Mouse (Mus musculus): ENCODE measurements around the gene Nubp1. TPM values are rescaled to one million over a fixed set of nuclear protein-coding genes. Genes with fewer than 3 reads are reported as not detected.

Gene Nubp1
- 92.0 and 94.8 TPM in 2 replicates for polyA plus RNA-seq (2016; fragmentation: Nextera tagmentation; extraction: Ambion mirVana)

- H3K4me1 ChIP-seq = peaks cover 15% of the 10 kb centered on the region
- peak within 1 kb of the TSS; percentile 97 for H3K27ac ChIP-seq
- no peaks in the 10 kb centered on the region for H3K9me3 ChIP-seq (replicated peaks)
- H3K27me3 ChIP-seq (ENCODE audit: low read depth, poor library complexity, severe bottlenecking) = 0 out of 2 replicates have a peak, but pooled peaks cover 4% of the 10 kb centered on the region
- H3K4me3 ChIP-seq = peak within 1 kb of the TSS; percentile 81
- DNase-seq (ENCODE audit: low spot score) = peak; percentile 98
- 3% methylated on average over 56 of the region's 56 CpGs for WGBS
- H3K36me3 ChIP-seq = peaks cover 40% of the 10 kb centered on the region
Measured at GRCm38 (mm10) chr16:10411764-10412746, at the start of gene Nubp1. Gene Nubp1, plus strand, starts transcription at chr16:10411948.

GRCm38 (mm10) chr16:10363061-10363460 lies 48.7 kb upstream of the Nubp1 start:
- Histone ChIP-seq H3K9me3 (replicated peaks) (no peaks in the 10 kb centered on the region), H3K4me3 (no peak overlapping the region), H3K4me1 (peaks cover 19% of the 10 kb centered on the region), H3K36me3 (no peaks in the 10 kb centered on the region), H3K27ac (no peak overlapping the region), H3K27me3 (ENCODE audit: low read depth, poor library complexity, severe bottlenecking) (peaks cover 5% of the 10 kb centered on the region; the same call in 1 of the 2 replicates)
- 78% methylated on average over 1 of the region's 1 CpGs for WGBS
- no peak for DNase-seq (ENCODE audit: low spot score)

GRCm38 (mm10) chr16:10365796-10366195 lies 46.0 kb upstream of the Nubp1 start:
- H3K36me3 ChIP-seq = no peaks in the 10 kb centered on the region
- H3K4me3 ChIP-seq = no peak overlapping the region
- no peak for DNase-seq (ENCODE audit: low spot score)
- H3K4me1 ChIP-seq = peaks cover 37% of the 10 kb centered on the region
- peak overlapping the region; percentile 78 for H3K27ac ChIP-seq
- no peaks in the 10 kb centered on the region for H3K27me3 ChIP-seq (ENCODE audit: low read depth, poor library complexity, severe bottlenecking)
- 85% methylated on average over 4 of the region's 4 CpGs for WGBS
- H3K9me3 ChIP-seq (replicated peaks) = no peaks in the 10 kb centered on the region

GRCm38 (mm10) chr16:10366240-10367217 lies 45.2 kb upstream of the Nubp1 start:
- no peaks in the 10 kb centered on the region for H3K27me3 ChIP-seq (ENCODE audit: low read depth, poor library complexity, severe bottlenecking)
- H3K36me3 ChIP-seq = no peaks in the 10 kb centered on the region
- H3K4me1 ChIP-seq = peaks cover 41% of the 10 kb centered on the region
- WGBS = 71% methylated on average over 14 of the region's 14 CpGs
- peak; percentile 54 for DNase-seq (ENCODE audit: low spot score)
- H3K9me3 ChIP-seq (replicated peaks) = no peaks in the 10 kb centered on the region
- H3K27ac ChIP-seq = peak overlapping the region; percentile 78
- no peak overlapping the region for H3K4me3 ChIP-seq

GRCm38 (mm10) chr16:10369468-10369934 lies 42.2 kb upstream of the Nubp1 start:
- peaks cover 46% of the 10 kb centered on the region for H3K4me1 ChIP-seq
- H3K9me3 ChIP-seq (replicated peaks) = no peaks in the 10 kb centered on the region
- 61% methylated on average over 3 of the region's 3 CpGs for WGBS
- DNase-seq (ENCODE audit: low spot score) = peak; percentile 51
- H3K27me3 ChIP-seq (ENCODE audit: low read depth, poor library complexity, severe bottlenecking) = no peaks in the 10 kb centered on the region
- H3K36me3 ChIP-seq = no peaks in the 10 kb centered on the region
- no peak overlapping the region for H3K4me3 ChIP-seq
- H3K27ac ChIP-seq = peak overlapping the region; percentile 69

GRCm38 (mm10) chr16:10369996-10370395 lies 41.8 kb upstream of the Nubp1 start:
- H3K27ac ChIP-seq = peak overlapping the region; percentile 69
- no peak for DNase-seq (ENCODE audit: low spot score)

GRCm38 (mm10) chr16:10372372-10372771 lies 39.4 kb upstream of the Nubp1 start:
- H3K4me3 ChIP-seq = no peak overlapping the region
- no peaks in the 10 kb centered on the region for H3K9me3 ChIP-seq (replicated peaks)
- no peaks in the 10 kb centered on the region for H3K27me3 ChIP-seq (ENCODE audit: low read depth, poor library complexity, severe bottlenecking)
- WGBS = 76% methylated on average over 4 of the region's 4 CpGs
- no peak overlapping the region for H3K27ac ChIP-seq
- DNase-seq (ENCODE audit: low spot score) = no peak
- H3K4me1 ChIP-seq = peaks cover 35% of the 10 kb centered on the region
- H3K36me3 ChIP-seq = no peaks in the 10 kb centered on the region

More at GRCm38 (mm10) chr16:10369996-10370395, 41.8 kb upstream of the Nubp1 start:
- WGBS = 85% methylated on average over 1 of the region's 1 CpGs
- Histone ChIP-seq H3K36me3 (no peaks in the 10 kb centered on the region), H3K9me3 (replicated peaks) (no peaks in the 10 kb centered on the region), H3K4me1 (peaks cover 49% of the 10 kb centered on the region), H3K27me3 (ENCODE audit: low read depth, poor library complexity, severe bottlenecking) (no peaks in the 10 kb centered on the region), H3K4me3 (no peak overlapping the region)

- Histone ChIP-seq H3K27ac (peak overlapping the region; percentile 54), H3K36me3 (no peaks in the 10 kb centered on the region), H3K27me3 (ENCODE audit: low read depth, poor library complexity, severe bottlenecking) (0 out of 2 replicates have a peak, but pooled peaks cover 4% of the 10 kb centered on the region), H3K4me1 (peaks cover 30% of the 10 kb centered on the region), H3K9me3 (replicated peaks) (no peaks in the 10 kb centered on the region), H3K4me3 (peak overlapping the region; percentile 36)
- DNase-seq (ENCODE audit: low spot score) = peak; percentile 67
- WGBS = 28% methylated on average over 13 of the region's 13 CpGs
Measured at GRCm38 (mm10) chr16:10374254-10375011, 37.3 kb upstream of the Nubp1 start.

- no peak overlapping the region for H3K4me3 ChIP-seq
- peaks cover 12% of the 10 kb centered on the region for H3K4me1 ChIP-seq
- H3K27me3 ChIP-seq (ENCODE audit: low read depth, poor library complexity, severe bottlenecking) = 0 out of 2 replicates have a peak, but pooled peaks cover 4% of the 10 kb centered on the region
- no peaks in the 10 kb centered on the region for H3K36me3 ChIP-seq
- WGBS = 16% methylated on average over 1 of the region's 1 CpGs
- no peak for DNase-seq (ENCODE audit: low spot score)
- H3K9me3 ChIP-seq (replicated peaks) = no peaks in the 10 kb centered on the region
- H3K27ac ChIP-seq = no peak overlapping the region
Measured at GRCm38 (mm10) chr16:10377286-10377685, 34.5 kb upstream of the Nubp1 start.

- H3K27ac ChIP-seq = no peak overlapping the region
- DNase-seq (ENCODE audit: low spot score) = no peak
- no peaks in the 10 kb centered on the region for H3K9me3 ChIP-seq (replicated peaks)
- peaks cover 11% of the 10 kb centered on the region for H3K4me1 ChIP-seq
- H3K27me3 ChIP-seq (ENCODE audit: low read depth, poor library complexity, severe bottlenecking) = 0 out of 2 replicates have a peak, but pooled peaks cover 4% of the 10 kb centered on the region
- WGBS = 69% methylated on average over 2 of the region's 2 CpGs
- H3K4me3 ChIP-seq = no peak overlapping the region
- no peaks in the 10 kb centered on the region for H3K36me3 ChIP-seq
Measured at GRCm38 (mm10) chr16:10379531-10379930, 32.2 kb upstream of the Nubp1 start.

GRCm38 (mm10) chr16:10384060-10384497 lies 27.7 kb upstream of the Nubp1 start:
- H3K36me3 ChIP-seq = no peaks in the 10 kb centered on the region
- peak overlapping the region; percentile 53; the same call in 1 of the 2 replicates for H3K27ac ChIP-seq
- no peaks in the 10 kb centered on the region for H3K9me3 ChIP-seq (replicated peaks)
- H3K4me1 ChIP-seq = peaks cover 4% of the 10 kb centered on the region
- H3K27me3 ChIP-seq (ENCODE audit: low read depth, poor library complexity, severe bottlenecking) = no peaks in the 10 kb centered on the region
- WGBS = 28% methylated on average over 8 of the region's 8 CpGs
- DNase-seq (ENCODE audit: low spot score) = no peak
- H3K4me3 ChIP-seq = peak overlapping the region; percentile 35

GRCm38 (mm10) chr16:10384544-10384943 lies 27.2 kb upstream of the Nubp1 start:
- Histone ChIP-seq H3K27me3 (ENCODE audit: low read depth, poor library complexity, severe bottlenecking) (no peaks in the 10 kb centered on the region), H3K27ac (no peak overlapping the region), H3K9me3 (replicated peaks) (no peaks in the 10 kb centered on the region), H3K4me1 (peaks cover 4% of the 10 kb centered on the region), H3K4me3 (no peak overlapping the region), H3K36me3 (no peaks in the 10 kb centered on the region)
- 69% methylated on average over 3 of the region's 3 CpGs for WGBS
- no peak for DNase-seq (ENCODE audit: low spot score)

Data from limb, embryonic 10.5 days (tissue).